Mouse (Mus musculus): Measurements from ENCODE around the gene Npy4r. TPM values are rescaled to one million over a fixed set of nuclear protein-coding genes. Genes with fewer than 3 reads are reported as not detected.

Gene Npy4r
- polyA plus RNA-seq, 1 experiment: 0.14 TPM

GRCm38 (mm10) chr14:34120923-34121351 lies 31.4 kb downstream of the Npy4r start:
- TF ChIP-seq CTCF (IDR thresholded peaks at IDR 0.05; ENCODE audit: insufficient read depth, low read length) (no peak), POLR2A (IDR thresholded peaks at IDR 0.05; ENCODE audit: borderline replicate concordance, extremely low read depth, low read depth, low read length) (no peak)
- no peaks in the 10 kb centered on the region for H3K4me1 ChIP-seq (ENCODE audit: control insufficient read depth, insufficient read depth, low read length)
- no peak for DNase-seq
- WGBS: 92% methylated on average over 3 of the region's 3 CpGs
- no peak overlapping the region for H3K4me3 ChIP-seq (replicated peaks; ENCODE audit: extremely low read depth, low read depth, low read length)

- 67% methylated on average over 12 of the region's 12 CpGs for WGBS
Observed at GRCm38 (mm10) chr14:34120016-34120910, 32.0 kb downstream of the Npy4r start.

GRCm38 (mm10) chr14:34119046-34119723 lies 33.1 kb downstream of the Npy4r start:
- no peak for DNase-seq

More at GRCm38 (mm10) chr14:34120016-34120910, 32.0 kb downstream of the Npy4r start:
- TF ChIP-seq POLR2A (IDR thresholded peaks at IDR 0.05; ENCODE audit: borderline replicate concordance, extremely low read depth, low read depth, low read length): no peak
- no peak for TF ChIP-seq CTCF (IDR thresholded peaks at IDR 0.05; ENCODE audit: insufficient read depth, low read length)
- Histone ChIP-seq H3K4me1 (ENCODE audit: control insufficient read depth, insufficient read depth, low read length) (no peaks in the 10 kb centered on the region), H3K4me3 (replicated peaks; ENCODE audit: extremely low read depth, low read depth, low read length) (no peak overlapping the region)
- no peak for DNase-seq

GRCm38 (mm10) chr14:34114311-34114710 lies 38.0 kb downstream of the Npy4r start:
- no peak overlapping the region for H3K4me3 ChIP-seq (replicated peaks; ENCODE audit: extremely low read depth, low read depth, low read length)
- TF ChIP-seq POLR2A (IDR thresholded peaks at IDR 0.05; ENCODE audit: borderline replicate concordance, extremely low read depth, low read depth, low read length) (no peak), CTCF (IDR thresholded peaks at IDR 0.05; ENCODE audit: insufficient read depth, low read length) (no peak)
- no peaks in the 10 kb centered on the region for H3K4me1 ChIP-seq (ENCODE audit: control insufficient read depth, insufficient read depth, low read length)
- 85% methylated on average over 4 of the region's 4 CpGs for WGBS
- DNase-seq: no peak

More at GRCm38 (mm10) chr14:34119046-34119723, 33.1 kb downstream of the Npy4r start:
- no peak overlapping the region for H3K4me3 ChIP-seq (replicated peaks; ENCODE audit: extremely low read depth, low read depth, low read length)
- H3K4me1 ChIP-seq (ENCODE audit: control insufficient read depth, insufficient read depth, low read length): no peaks in the 10 kb centered on the region
- 48% methylated on average over 7 of the region's 7 CpGs for WGBS
- TF ChIP-seq POLR2A (IDR thresholded peaks at IDR 0.05; ENCODE audit: borderline replicate concordance, extremely low read depth, low read depth, low read length): no peak
- no peak for TF ChIP-seq CTCF (IDR thresholded peaks at IDR 0.05; ENCODE audit: insufficient read depth, low read length)

GRCm38 (mm10) chr14:34107594-34107993 lies 44.7 kb downstream of the Npy4r start:
- 39% methylated on average over 4 of the region's 4 CpGs for WGBS
- TF ChIP-seq CTCF (IDR thresholded peaks at IDR 0.05; ENCODE audit: insufficient read depth, low read length) (no peak), POLR2A (IDR thresholded peaks at IDR 0.05; ENCODE audit: borderline replicate concordance, extremely low read depth, low read depth, low read length) (no peak)
- Histone ChIP-seq H3K4me3 (replicated peaks; ENCODE audit: extremely low read depth, low read depth, low read length) (no peak overlapping the region), H3K4me1 (ENCODE audit: control insufficient read depth, insufficient read depth, low read length) (no peaks in the 10 kb centered on the region; the same call in 1 of the 2 replicates)
- DNase-seq: no peak

GRCm38 (mm10) chr14:34106389-34107062 lies 45.8 kb downstream of the Npy4r start:
- no peaks in the 10 kb centered on the region; the same call in 1 of the 2 replicates for H3K4me1 ChIP-seq (ENCODE audit: control insufficient read depth, insufficient read depth, low read length)
- DNase-seq: peak; percentile 44
- WGBS: 63% methylated on average over 12 of the region's 12 CpGs

GRCm38 (mm10) chr14:34104892-34105291 lies 47.4 kb downstream of the Npy4r start:
- Histone ChIP-seq H3K4me3 (replicated peaks; ENCODE audit: extremely low read depth, low read depth, low read length) (no peak overlapping the region), H3K4me1 (ENCODE audit: control insufficient read depth, insufficient read depth, low read length) (no peaks in the 10 kb centered on the region; the same call in 1 of the 2 replicates)
- DNase-seq: peak; percentile 68
- TF ChIP-seq POLR2A (IDR thresholded peaks at IDR 0.05; ENCODE audit: borderline replicate concordance, extremely low read depth, low read depth, low read length): no peak
- TF ChIP-seq CTCF (IDR thresholded peaks at IDR 0.05; ENCODE audit: insufficient read depth, low read length): peak; percentile 69
- 19% methylated on average over 8 of the region's 8 CpGs for WGBS

More at GRCm38 (mm10) chr14:34106389-34107062, 45.8 kb downstream of the Npy4r start:
- no peak overlapping the region for H3K4me3 ChIP-seq (replicated peaks; ENCODE audit: extremely low read depth, low read depth, low read length)
- TF ChIP-seq CTCF (IDR thresholded peaks at IDR 0.05; ENCODE audit: insufficient read depth, low read length) (peak; percentile 59), POLR2A (IDR thresholded peaks at IDR 0.05; ENCODE audit: borderline replicate concordance, extremely low read depth, low read depth, low read length) (no peak)

GRCm38 (mm10) chr14:34103855-34104254 lies 48.4 kb downstream of the Npy4r start:
- no peaks in the 10 kb centered on the region; the same call in 1 of the 2 replicates for H3K4me1 ChIP-seq (ENCODE audit: control insufficient read depth, insufficient read depth, low read length)
- no peak for TF ChIP-seq CTCF (IDR thresholded peaks at IDR 0.05; ENCODE audit: insufficient read depth, low read length)
- no peak for TF ChIP-seq POLR2A (IDR thresholded peaks at IDR 0.05; ENCODE audit: borderline replicate concordance, extremely low read depth, low read depth, low read length)
- 66% methylated on average over 3 of the region's 3 CpGs for WGBS
- no peak overlapping the region for H3K4me3 ChIP-seq (replicated peaks; ENCODE audit: extremely low read depth, low read depth, low read length)
- no peak for DNase-seq

- TF ChIP-seq POLR2A (IDR thresholded peaks at IDR 0.05; ENCODE audit: borderline replicate concordance, extremely low read depth, low read depth, low read length) (no peak), CTCF (IDR thresholded peaks at IDR 0.05; ENCODE audit: insufficient read depth, low read length) (no peak)
- DNase-seq: no peak
- no peak within 1 kb of the TSS for H3K4me3 ChIP-seq (replicated peaks; ENCODE audit: extremely low read depth, low read depth, low read length)
- WGBS: 64% methylated on average over 5 of the region's 5 CpGs
- H3K4me1 ChIP-seq (ENCODE audit: control insufficient read depth, insufficient read depth, low read length): no peaks in the 10 kb centered on the region; the same call in 1 of the 2 replicates
Observed at GRCm38 (mm10) chr14:34102601-34103000, 49.7 kb downstream of the Npy4r start, which contains the start of gene A630023A22Rik. Gene A630023A22Rik, minus strand, starts transcription at chr14:34102754.
